Mouse (Mus musculus): ENCODE measurements around the gene Emsy. TPM values are rescaled to one million over a fixed set of nuclear protein-coding genes. Genes with fewer than 3 reads are reported as not detected.

The Emsy gene
- polyA plus RNA-seq, 1 experiment from 2014 or later = 64.3 TPM

DNA sequence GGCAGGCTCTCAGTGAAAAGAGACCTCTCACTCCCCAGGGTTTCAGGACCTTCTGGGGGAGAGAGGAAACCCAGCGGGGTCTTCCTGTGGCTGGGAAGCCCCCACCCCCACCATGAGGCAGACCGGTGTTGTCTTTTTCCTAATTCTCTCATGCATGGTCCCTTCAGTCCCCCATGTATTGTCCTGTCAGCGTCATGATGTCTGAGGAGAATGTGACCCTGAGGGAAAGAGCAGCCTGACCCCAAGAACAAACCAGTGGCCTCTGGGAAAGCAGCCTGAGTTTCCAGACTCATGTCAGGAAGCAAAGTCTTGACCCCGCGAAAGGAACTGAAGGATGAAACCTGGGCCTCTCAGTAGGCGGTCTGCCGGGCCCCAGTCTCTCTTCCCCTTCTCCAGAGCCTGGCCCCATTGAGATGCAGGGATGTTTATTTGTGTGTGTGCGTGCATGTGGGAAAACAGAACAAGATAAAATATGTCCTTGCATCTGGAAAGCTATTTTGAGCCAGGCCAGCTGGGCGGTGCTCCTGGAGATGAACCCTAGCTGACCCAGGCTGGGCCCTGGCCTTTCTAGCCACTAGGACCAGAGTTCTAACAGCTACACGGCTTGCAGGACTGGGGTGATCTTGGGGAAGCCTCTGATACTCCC, 84.2 kb downstream of the Emsy start:
- H3K36me3 ChIP-seq (ENCODE audit: control insufficient read depth, insufficient read depth, low read length) = no peaks in the 10 kb centered on the region
- no peaks in the 10 kb centered on the region for H3K4me1 ChIP-seq (ENCODE audit: control insufficient read depth, insufficient read depth, low read length)
- no peaks in the 10 kb centered on the region for H3K27me3 ChIP-seq (ENCODE audit: control insufficient read depth, insufficient read depth, low read length)
- no peak for DNase-seq (ENCODE audit: low spot score)
- H3K4me2 ChIP-seq (ENCODE audit: low read depth, severe bottlenecking) = no peak overlapping the region
- 49% methylated on average over 10 of the region's 10 CpGs for WGBS
- H3K27ac ChIP-seq (replicated peaks; ENCODE audit: low read depth, low read length) = no peak overlapping the region
- no peaks in the 10 kb centered on the region for H3K9me3 ChIP-seq (ENCODE audit: control insufficient read depth, low read length)
- H3K4me3 ChIP-seq (ENCODE audit: low read depth, low read length) = no peak overlapping the region
- H3K9ac ChIP-seq (ENCODE audit: low read length) = no peak overlapping the region
- ATAC-seq (ENCODE audit: insufficient number of reproducible peaks, low FRiP score, low TSS enrichment, low read depth) = no peak

DNA sequence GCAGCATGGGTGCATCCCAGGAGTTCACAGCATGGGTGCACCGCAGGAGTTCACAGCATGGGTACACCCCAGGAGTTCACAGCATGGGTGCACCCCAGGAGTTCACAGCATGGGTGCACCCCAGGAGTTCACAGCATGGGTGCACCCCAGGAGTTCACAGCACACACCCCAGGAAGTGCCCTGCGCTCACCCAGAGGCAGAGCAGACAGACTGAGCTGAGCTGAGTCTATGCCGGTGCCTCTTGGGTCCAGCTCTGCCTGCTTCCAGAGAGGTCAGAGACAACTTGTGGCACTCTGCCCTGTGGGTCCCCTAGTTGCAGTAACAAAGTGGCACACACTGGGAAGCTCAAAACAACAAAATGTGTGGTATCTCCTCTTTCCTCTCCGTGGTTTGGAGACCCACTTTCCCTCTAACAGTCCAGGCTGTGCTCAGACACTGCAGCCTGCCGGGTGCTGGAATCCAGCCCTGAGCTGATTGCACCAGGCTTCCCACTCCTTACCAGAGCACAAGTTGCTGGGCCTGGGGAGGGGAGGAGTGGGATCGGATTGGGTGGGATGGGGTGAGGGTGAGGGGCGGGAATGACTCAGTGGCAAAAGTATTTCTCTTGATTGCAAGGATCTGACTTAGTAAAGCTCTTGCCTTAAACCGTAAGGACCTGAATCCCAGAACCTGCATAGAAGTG, 85.6 kb downstream of the Emsy start:
- WGBS = 68% methylated on average over 8 of the region's 8 CpGs
- no peak overlapping the region for H3K9ac ChIP-seq (ENCODE audit: low read length)
- no peaks in the 10 kb centered on the region for H3K4me1 ChIP-seq (ENCODE audit: control insufficient read depth, insufficient read depth, low read length)
- no peak overlapping the region for H3K4me3 ChIP-seq (ENCODE audit: low read depth, low read length)
- no peak for DNase-seq (ENCODE audit: low spot score)
- H3K36me3 ChIP-seq (ENCODE audit: control insufficient read depth, insufficient read depth, low read length) = no peaks in the 10 kb centered on the region
- no peaks in the 10 kb centered on the region for H3K27me3 ChIP-seq (ENCODE audit: control insufficient read depth, insufficient read depth, low read length)
- no peak overlapping the region for H3K27ac ChIP-seq (replicated peaks; ENCODE audit: low read depth, low read length)
- no peak for ATAC-seq (ENCODE audit: insufficient number of reproducible peaks, low FRiP score, low TSS enrichment, low read depth)
- H3K4me2 ChIP-seq (ENCODE audit: low read depth, severe bottlenecking) = no peak overlapping the region
- no peaks in the 10 kb centered on the region for H3K9me3 ChIP-seq (ENCODE audit: control insufficient read depth, low read length)

DNA sequence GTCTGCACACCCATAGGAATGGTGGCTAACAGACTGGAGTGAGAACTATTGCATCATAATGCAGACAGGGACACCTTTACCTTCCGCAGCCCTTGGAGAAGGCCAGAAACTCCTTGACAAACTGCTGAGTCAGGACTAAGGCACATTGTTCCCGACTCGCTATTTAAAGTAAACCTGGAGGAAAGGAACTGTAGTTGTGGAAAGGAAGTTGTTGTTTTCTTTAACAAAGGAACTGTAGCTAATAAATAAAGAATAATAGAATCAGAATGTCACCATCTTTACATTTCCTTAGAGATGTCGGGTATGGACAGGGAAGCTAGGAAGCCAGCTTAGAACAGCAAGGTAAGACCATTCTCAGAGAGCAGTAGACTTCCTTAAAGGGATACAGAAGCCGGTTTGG, 89.5 kb downstream of the Emsy start:
- no peaks in the 10 kb centered on the region for H3K27me3 ChIP-seq (ENCODE audit: control insufficient read depth, insufficient read depth, low read length)
- WGBS = 53% methylated on average over 5 of the region's 5 CpGs
- H3K4me2 ChIP-seq (ENCODE audit: low read depth, severe bottlenecking) = no peak overlapping the region
- no peaks in the 10 kb centered on the region for H3K9me3 ChIP-seq (ENCODE audit: control insufficient read depth, low read length)
- H3K4me1 ChIP-seq (ENCODE audit: control insufficient read depth, insufficient read depth, low read length) = no peaks in the 10 kb centered on the region
- H3K9ac ChIP-seq (ENCODE audit: low read length) = no peak overlapping the region
- no peak overlapping the region for H3K4me3 ChIP-seq (ENCODE audit: low read depth, low read length)
- no peak for DNase-seq (ENCODE audit: low spot score)
- no peak overlapping the region for H3K27ac ChIP-seq (replicated peaks; ENCODE audit: low read depth, low read length)
- no peaks in the 10 kb centered on the region for H3K36me3 ChIP-seq (ENCODE audit: control insufficient read depth, insufficient read depth, low read length)
- ATAC-seq (ENCODE audit: insufficient number of reproducible peaks, low FRiP score, low TSS enrichment, low read depth) = no peak

DNA sequence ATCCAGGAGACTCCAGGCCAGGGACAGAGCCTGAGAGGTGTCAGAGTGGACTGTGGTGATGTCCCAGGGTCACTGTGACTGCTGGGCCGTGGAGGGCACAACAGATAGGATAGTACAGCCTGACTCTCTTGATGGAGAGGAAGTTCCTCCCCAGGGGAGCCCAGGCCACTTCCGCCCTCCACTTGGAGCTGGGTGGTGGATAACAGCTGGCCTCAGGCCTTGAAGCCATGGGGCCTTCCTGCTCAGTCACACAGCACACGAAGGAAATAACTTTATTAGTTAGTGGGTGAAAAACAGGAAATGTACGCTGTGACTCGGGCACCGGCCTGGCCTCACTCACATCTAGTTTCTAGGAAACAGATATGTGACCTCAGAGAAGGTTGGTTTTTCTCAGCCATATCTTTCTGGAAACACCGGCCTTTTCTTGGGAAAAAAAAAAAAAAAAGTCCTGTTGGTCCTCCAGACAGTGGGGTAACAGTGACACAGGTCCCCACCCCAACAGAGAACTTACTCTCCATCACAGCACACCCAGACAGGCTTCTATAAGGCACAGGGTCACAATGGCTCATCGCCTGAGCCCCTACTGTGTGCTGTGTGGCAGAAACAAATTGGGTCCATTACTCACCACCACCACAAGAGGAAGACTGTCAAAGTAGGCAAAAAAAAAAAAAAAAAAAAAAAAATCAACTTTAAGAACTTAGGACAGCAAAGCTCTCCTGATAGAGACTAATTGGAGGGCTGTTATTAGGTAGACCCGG, 91.8 kb downstream of the Emsy start:
- no peaks in the 10 kb centered on the region for H3K36me3 ChIP-seq (ENCODE audit: control insufficient read depth, insufficient read depth, low read length)
- H3K9ac ChIP-seq (ENCODE audit: low read length) = no peak overlapping the region
- ATAC-seq (ENCODE audit: insufficient number of reproducible peaks, low FRiP score, low TSS enrichment, low read depth) (no peak), DNase-seq (ENCODE audit: low spot score) (no peak)
- H3K4me2 ChIP-seq (ENCODE audit: low read depth, severe bottlenecking) = no peak overlapping the region
- no peaks in the 10 kb centered on the region for H3K4me1 ChIP-seq (ENCODE audit: control insufficient read depth, insufficient read depth, low read length)
- no peaks in the 10 kb centered on the region for H3K9me3 ChIP-seq (ENCODE audit: control insufficient read depth, low read length)
- no peak overlapping the region for H3K27ac ChIP-seq (replicated peaks; ENCODE audit: low read depth, low read length)
- no peak overlapping the region for H3K4me3 ChIP-seq (ENCODE audit: low read depth, low read length)
- no peaks in the 10 kb centered on the region for H3K27me3 ChIP-seq (ENCODE audit: control insufficient read depth, insufficient read depth, low read length)
- WGBS = 67% methylated on average over 9 of the region's 9 CpGs

DNA sequence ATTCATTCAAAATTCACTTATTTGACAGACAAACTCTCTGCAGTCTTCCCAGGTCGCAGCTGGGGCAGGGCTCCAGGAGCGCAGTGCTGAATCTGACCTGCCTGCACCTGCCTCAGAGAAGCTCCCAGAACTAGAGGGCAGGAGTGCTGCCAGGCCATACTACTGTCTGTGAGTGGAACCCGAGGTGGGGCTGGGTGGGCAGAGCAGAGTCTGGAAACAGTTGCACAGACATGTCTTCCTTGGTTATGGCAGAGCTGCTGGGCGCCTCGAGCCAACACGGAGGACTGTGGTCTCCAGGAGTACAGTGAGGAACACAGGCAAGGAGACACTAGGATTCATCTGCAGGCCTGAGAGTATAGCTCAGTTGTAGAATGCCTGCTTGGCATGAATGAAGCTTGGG, 92.6 kb downstream of the Emsy start:
- ATAC-seq (ENCODE audit: insufficient number of reproducible peaks, low FRiP score, low TSS enrichment, low read depth) (no peak), DNase-seq (ENCODE audit: low spot score) (no peak)
- Histone ChIP-seq H3K27ac (replicated peaks; ENCODE audit: low read depth, low read length) (no peak overlapping the region), H3K4me1 (ENCODE audit: control insufficient read depth, insufficient read depth, low read length) (no peaks in the 10 kb centered on the region), H3K27me3 (ENCODE audit: control insufficient read depth, insufficient read depth, low read length) (no peaks in the 10 kb centered on the region), H3K36me3 (ENCODE audit: control insufficient read depth, insufficient read depth, low read length) (no peaks in the 10 kb centered on the region), H3K4me3 (ENCODE audit: low read depth, low read length) (no peak overlapping the region), H3K9me3 (ENCODE audit: control insufficient read depth, low read length) (no peaks in the 10 kb centered on the region), H3K9ac (ENCODE audit: low read length) (no peak overlapping the region), H3K4me2 (ENCODE audit: low read depth, severe bottlenecking) (no peak overlapping the region)
- WGBS = 94% methylated on average over 6 of the region's 6 CpGs

DNA sequence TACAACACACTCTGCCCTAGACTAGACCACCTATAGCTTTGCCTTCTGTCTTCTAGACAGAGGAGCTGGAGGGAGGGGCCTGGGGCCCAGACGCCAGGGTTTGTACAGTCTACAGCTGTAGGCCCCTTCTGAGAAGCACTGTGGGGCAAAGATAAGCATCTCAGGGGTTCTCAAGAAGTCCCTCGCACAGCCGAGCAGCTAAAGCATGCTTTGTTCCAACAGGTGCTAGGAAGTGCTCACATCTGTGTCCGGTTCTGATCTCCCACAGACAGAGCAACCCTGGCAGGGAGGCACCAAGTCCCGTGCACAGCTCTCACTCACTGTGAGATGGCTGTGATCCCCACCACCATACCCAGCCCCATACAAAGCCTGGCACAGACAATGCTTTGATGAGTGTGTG, 93.6 kb downstream of the Emsy start:
- no peak for DNase-seq (ENCODE audit: low spot score)
- Histone ChIP-seq H3K9me3 (ENCODE audit: control insufficient read depth, low read length) (no peaks in the 10 kb centered on the region), H3K27ac (replicated peaks; ENCODE audit: low read depth, low read length) (no peak overlapping the region), H3K4me3 (ENCODE audit: low read depth, low read length) (no peak overlapping the region), H3K27me3 (ENCODE audit: control insufficient read depth, insufficient read depth, low read length) (no peaks in the 10 kb centered on the region), H3K36me3 (ENCODE audit: control insufficient read depth, insufficient read depth, low read length) (no peaks in the 10 kb centered on the region), H3K9ac (ENCODE audit: low read length) (no peak overlapping the region), H3K4me2 (ENCODE audit: low read depth, severe bottlenecking) (no peak overlapping the region), H3K4me1 (ENCODE audit: control insufficient read depth, insufficient read depth, low read length) (no peaks in the 10 kb centered on the region)
- no peak for ATAC-seq (ENCODE audit: insufficient number of reproducible peaks, low FRiP score, low TSS enrichment, low read depth)
- 66% methylated on average over 5 of the region's 5 CpGs for WGBS

DNA sequence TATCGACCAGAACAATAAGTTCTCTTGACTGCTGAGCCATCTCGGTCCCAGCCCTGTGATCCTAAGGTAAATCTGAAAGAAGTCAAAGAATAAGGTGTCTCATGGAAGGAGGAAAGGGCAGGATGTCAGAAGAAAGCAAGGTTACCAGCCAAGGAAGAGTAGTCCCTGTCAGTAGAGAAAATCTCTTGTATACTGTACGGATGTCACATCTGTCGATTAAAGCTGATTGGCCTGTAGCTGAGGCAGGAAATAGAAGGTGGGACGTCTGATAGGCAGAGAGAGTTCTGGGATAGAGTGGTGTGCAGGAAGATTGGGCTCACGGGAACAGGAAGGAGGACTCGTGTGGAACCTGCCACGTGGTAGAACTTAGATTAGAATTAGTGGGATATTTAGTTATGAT, 94.4 kb downstream of the Emsy start:
- no peaks in the 10 kb centered on the region for H3K4me1 ChIP-seq (ENCODE audit: control insufficient read depth, insufficient read depth, low read length)
- ATAC-seq (ENCODE audit: insufficient number of reproducible peaks, low FRiP score, low TSS enrichment, low read depth) (no peak), DNase-seq (ENCODE audit: low spot score) (no peak)
- WGBS = 88% methylated on average over 8 of the region's 8 CpGs
- H3K9me3 ChIP-seq (ENCODE audit: control insufficient read depth, low read length) = no peaks in the 10 kb centered on the region
- no peaks in the 10 kb centered on the region for H3K27me3 ChIP-seq (ENCODE audit: control insufficient read depth, insufficient read depth, low read length)
- no peak overlapping the region for H3K4me2 ChIP-seq (ENCODE audit: low read depth, severe bottlenecking)
- H3K9ac ChIP-seq (ENCODE audit: low read length) = no peak overlapping the region
- H3K36me3 ChIP-seq (ENCODE audit: control insufficient read depth, insufficient read depth, low read length) = no peaks in the 10 kb centered on the region
- H3K27ac ChIP-seq (replicated peaks; ENCODE audit: low read depth, low read length) = no peak overlapping the region
- H3K4me3 ChIP-seq (ENCODE audit: low read depth, low read length) = no peak overlapping the region

DNA sequence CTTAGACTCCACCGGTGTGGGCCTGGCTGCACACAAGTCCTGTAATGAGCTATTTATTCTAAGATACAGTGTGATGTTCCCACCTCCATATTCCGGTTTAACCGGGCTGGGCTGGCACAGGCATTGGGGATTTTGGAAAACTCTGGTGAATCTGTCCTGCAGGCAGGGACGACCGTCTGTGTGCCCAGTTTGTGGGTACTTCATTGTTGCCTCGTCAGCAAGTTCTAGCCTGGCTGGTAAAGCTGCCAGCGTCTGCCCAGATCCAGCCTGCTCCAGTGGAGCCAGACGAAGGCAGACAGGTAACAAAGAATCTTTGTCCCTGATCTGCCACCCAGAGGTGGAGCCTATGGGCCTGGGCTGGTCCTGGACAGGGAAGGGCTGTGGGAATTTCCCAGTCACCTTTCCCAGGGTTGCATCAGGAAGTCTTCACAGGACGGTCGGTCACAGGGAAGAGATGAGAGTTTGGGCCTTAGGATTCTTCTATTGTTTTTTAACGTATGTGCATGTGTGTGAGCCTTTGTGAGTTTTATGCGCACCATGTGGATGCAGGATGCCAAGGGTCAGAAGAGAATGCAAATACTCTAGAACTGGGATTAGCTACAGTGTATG, 94.9 kb downstream of the Emsy start:
- H3K36me3 ChIP-seq (ENCODE audit: control insufficient read depth, insufficient read depth, low read length) = no peaks in the 10 kb centered on the region
- H3K27me3 ChIP-seq (ENCODE audit: control insufficient read depth, insufficient read depth, low read length) = no peaks in the 10 kb centered on the region
- no peaks in the 10 kb centered on the region for H3K9me3 ChIP-seq (ENCODE audit: control insufficient read depth, low read length)
- no peaks in the 10 kb centered on the region for H3K4me1 ChIP-seq (ENCODE audit: control insufficient read depth, insufficient read depth, low read length)
- ATAC-seq (ENCODE audit: insufficient number of reproducible peaks, low FRiP score, low TSS enrichment, low read depth) = no peak
- WGBS = 84% methylated on average over 12 of the region's 12 CpGs
- H3K27ac ChIP-seq (replicated peaks; ENCODE audit: low read depth, low read length) = no peak overlapping the region
- no peak overlapping the region for H3K9ac ChIP-seq (ENCODE audit: low read length)
- no peak for DNase-seq (ENCODE audit: low spot score)
- no peak overlapping the region for H3K4me2 ChIP-seq (ENCODE audit: low read depth, severe bottlenecking)
- no peak overlapping the region for H3K4me3 ChIP-seq (ENCODE audit: low read depth, low read length)
